Mouse (Mus musculus) lung, adult 2 months (tissue): ENCODE results near the gene Hoxa11. TPM values are rescaled to one million over a fixed set of nuclear protein-coding genes. Genes with fewer than 3 reads are reported as not detected.

Source experiments
- DNase-seq: peaks from one replicate; pipeline ENCODE4 v3.0.0; 2022
- H3K4me1 ChIP-seq: fragments of 200-500 bp; 2 replicates; pipeline ENCODE4 v1.6.1; 2011; ENCODE audit warnings: low read length; ENCODE audit not compliant: control insufficient read depth, insufficient read depth
- H3K4me3 ChIP-seq: fragments of 200-500 bp; replicated peaks from 2 replicates; pipeline ENCODE3; 2011; ENCODE audit warnings: low read depth, mild to moderate bottlenecking, control low read depth, low read length; ENCODE audit errors: extremely low read depth
- CTCF ChIP-seq: fragments of 200-500 bp; IDR thresholded peaks from 2 replicates; pipeline ENCODE4 v1.5.1; 2011; ENCODE audit warnings: mild to moderate bottlenecking, low read length, control low read depth; ENCODE audit not compliant: insufficient read depth
- POLR2A ChIP-seq: fragments of 200-500 bp; IDR thresholded peaks from 2 replicates; pipeline ENCODE4 v1.6.1; 2011; ENCODE audit warnings: low read depth, mild to moderate bottlenecking, control low read depth, low read length, borderline replicate concordance; ENCODE audit errors: extremely low read depth
- WGBS: fragments of 180-500 bp; shearing (Covaris S2); methylation state at CpG from one replicate; pipeline ENCODE4 v1.1.7; 2018; 5-methylcytosine and 5-hydroxymethylcytosine counted together
- polyA plus RNA-seq: library from polyadenylated mRNA; depleted of rRNA; stranded (reverse); fragments of >200 nt; gene quantifications from 2 replicates; pipeline ENCODE4 v1.2.3, GENCODE M21; 2012

Gene Hoxa11
- polyA plus RNA-seq, 1 experiment, result not detected

DNA sequence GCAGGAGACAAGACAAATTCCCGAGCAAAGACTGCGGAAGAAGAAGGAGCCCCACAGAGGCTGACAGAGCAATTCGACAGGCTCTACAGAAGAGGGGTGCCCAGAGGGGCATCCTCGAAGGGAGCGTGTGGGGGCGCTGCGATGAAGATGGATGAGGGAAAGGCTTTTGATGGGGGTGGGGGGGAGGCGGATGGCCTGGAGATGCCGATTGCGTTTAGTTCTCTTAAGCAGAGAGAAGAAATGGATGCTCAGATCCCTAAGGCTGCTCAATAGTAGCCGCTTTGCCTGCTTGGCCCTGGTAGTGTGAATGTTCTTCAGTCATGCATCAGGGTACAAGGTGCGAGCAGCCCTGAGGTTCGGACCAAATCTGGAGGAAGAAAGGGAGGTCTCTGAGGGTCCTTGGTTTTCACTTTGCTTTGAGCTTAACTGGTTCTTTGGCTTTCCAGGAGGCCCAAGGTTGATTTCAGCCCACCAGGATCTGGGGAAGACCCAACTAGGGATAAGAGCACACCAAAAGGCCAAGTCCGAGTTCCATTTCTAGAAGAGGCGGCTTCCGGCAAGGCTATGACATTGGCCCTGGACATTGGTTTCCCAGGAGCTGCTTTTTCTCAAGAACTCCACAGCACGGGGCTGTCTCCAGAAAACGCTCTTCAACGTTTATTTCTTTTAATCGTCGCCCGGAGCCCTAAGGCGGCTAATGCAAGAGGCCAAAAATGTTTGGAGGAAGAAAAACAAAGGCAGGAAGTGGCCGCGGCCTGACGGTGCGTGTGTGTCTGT lies 3.2 kb upstream of the Hoxa11 start:
- WGBS, result 4% methylated on average over 27 of the region's 27 CpGs
- no peak for DNase-seq
- H3K4me3 ChIP-seq, result no peak overlapping the region
- H3K4me1 ChIP-seq, result peaks cover 2% of the 10 kb centered on the region
- TF ChIP-seq POLR2A (no peak), CTCF (no peak)

DNA sequence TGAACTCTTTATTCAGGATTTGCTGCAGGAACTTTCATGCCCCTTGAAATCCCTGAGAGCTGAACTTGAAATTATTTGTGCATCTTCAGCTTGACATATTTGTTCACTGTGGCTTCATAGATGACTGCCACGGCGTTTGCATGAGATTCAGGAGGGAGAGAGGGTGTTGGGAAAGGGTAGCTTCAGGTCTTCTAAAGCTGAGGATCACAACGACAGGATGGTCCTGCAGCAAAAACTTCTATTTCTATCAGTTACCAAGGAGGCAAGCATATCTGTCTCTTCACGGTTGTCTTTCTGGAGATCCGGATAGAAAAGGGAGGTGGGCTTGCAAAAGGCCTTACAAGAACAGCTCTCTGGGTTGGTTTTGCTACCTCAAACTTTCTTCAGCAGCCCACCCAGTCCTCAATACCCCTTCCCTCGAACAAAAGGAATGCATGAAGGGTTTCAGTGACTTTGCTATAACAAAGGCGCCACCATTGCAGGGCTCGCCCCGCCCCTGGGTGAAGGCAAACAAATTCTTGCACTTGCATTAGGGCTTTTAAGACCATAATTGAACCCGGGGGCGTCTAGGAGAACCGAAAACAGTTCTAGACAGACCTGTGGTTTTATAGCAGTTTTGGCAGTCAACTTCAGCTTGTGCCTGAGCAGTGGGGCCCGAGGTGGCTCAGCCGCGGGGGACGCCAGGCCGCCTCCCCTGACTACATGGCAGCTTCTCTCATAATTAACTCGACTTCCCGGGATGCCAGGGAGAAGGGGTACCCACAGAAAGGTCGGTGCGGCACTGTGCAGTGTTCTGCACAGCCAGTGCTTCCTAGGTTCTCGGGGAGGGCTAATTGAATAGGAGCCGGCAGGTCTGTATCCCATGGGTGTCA lies 2.4 kb upstream of the Hoxa11 start:
- no peak for DNase-seq
- no peak overlapping the region for H3K4me3 ChIP-seq

DNA sequence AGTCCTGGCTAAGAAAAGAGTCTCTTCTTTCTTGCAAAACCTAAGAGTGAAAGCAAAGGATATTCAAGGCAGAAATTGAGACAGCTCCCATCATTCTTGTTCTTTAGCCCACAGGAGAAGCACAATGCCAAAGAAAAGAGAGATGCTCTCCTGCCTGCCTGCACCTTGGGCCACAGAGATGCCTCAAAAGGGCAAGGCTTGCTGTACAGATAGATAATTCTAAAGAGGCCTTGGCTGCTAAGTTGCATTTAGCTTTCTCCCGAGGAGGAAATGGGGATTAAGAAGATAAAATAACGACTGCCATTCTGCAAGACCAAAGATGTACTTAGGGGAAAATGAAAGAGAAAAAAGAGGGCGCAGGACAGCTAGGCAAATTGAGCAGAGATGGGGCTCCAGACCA lies 1.3 kb upstream of the Hoxa11 start:
- TF ChIP-seq POLR2A, result no peak
- TF ChIP-seq CTCF, result no peak
- Histone ChIP-seq H3K4me3 (no peak overlapping the region), H3K4me1 (peaks cover 2% of the 10 kb centered on the region)
- WGBS, result 8% methylated on average over 3 of the region's 3 CpGs
- DNase-seq, result no peak

More for the DNA sequence above, 2.4 kb upstream of the Hoxa11 start:
- 5% methylated on average over 23 of the region's 23 CpGs for WGBS
- peaks cover 2% of the 10 kb centered on the region for H3K4me1 ChIP-seq
- TF ChIP-seq POLR2A (no peak), CTCF (no peak)

DNA sequence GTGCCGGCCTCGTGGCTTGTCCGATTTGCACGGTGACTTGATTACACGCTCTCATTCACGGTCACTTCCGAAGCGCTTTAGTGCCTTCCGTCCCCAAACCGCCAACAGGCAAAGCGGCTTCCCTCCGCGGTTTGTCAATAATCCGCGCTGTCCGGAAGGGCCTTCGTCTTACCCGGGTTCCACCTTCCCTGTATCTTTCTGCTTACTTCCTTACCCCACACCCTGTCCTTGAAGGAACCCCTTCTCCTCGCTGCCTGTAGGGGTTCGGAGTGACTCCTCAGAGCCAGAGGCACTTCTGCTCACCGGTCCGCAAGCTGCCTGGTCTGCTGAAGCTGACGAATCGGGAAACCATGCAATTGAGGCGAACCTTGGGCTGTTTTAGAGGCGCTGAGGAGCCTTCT lies 793 bp upstream of the Hoxa11 start:
- 2% methylated on average over 26 of the region's 26 CpGs for WGBS
- DNase-seq, result no peak
- no peak overlapping the region for H3K4me3 ChIP-seq
- TF ChIP-seq CTCF (no peak), POLR2A (no peak)
- H3K4me1 ChIP-seq, result peaks cover 2% of the 10 kb centered on the region

DNA sequence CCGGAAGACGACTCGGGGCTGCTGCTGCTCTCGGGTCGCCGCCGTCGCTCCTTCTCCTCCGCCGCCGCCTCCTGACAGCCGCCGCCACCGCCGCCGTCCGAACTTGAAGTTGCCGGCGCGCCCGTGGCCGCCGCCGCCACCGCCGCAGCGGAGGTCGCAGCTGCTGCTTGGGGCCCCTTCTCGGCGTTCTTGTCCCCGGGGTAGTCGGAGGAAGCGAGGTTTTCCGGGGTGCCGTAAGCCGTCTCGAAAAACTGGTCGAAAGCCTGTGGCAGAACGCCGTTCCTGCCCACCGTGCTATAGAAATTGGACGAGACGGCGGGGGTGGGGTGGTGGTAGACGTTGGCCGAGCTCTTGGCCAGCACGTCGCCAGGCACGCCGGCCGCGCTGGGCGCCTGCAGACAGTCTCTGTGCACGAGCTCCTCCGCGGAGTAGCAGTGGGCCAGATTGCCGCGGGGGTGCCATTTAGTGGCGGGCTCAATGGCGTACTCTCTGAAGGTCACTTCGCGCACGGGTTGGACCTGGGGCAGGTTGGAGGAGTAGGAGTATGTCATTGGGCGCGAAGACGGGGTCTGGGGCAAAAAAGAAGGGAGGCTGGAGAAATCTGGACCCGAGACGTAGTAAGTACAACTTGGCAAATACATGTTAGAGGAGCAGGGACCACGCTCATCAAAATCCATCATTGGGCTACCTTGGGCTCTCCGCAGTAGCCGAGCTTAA lies 412 bp downstream of the Hoxa11 start:
- DNase-seq, result no peak
- Histone ChIP-seq H3K4me1 (peaks cover 2% of the 10 kb centered on the region), H3K4me3 (no peak overlapping the region)
- TF ChIP-seq CTCF (no peak), POLR2A (no peak)
- WGBS, result 4% methylated on average over 71 of the region's 71 CpGs

DNA sequence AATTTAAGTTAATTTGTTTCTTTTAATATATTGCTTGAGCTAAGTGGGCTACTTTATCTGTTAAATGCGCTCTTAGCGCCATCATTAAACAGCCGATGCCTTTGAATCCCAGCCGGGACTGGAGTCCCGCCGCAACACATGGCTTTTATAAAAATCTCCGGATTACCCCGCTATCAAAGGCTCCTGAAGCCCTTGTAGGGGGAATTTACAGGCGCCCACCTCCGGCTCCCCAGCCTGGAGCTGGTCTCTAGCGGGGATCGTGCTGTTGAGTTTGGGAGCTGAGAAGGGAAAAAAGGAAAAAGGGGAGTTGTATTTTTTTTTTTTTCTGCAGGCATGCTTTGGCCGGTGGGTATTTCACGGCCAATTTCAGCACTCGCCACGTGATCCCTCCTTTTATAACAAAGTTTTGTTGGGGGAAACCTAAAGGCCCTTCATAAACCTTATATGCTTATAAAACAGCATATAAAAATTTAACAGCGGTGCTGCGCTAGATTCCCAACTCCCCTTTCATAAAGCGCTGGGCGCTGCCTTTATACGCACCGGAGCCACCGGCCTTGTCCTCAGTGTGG lies 1.1 kb downstream of the Hoxa11 start:
- H3K4me3 ChIP-seq, result no peak overlapping the region
- 8% methylated on average over 23 of the region's 23 CpGs for WGBS
- peaks cover 2% of the 10 kb centered on the region for H3K4me1 ChIP-seq
- DNase-seq, result no peak
- TF ChIP-seq POLR2A, result no peak
- TF ChIP-seq CTCF, result no peak

DNA sequence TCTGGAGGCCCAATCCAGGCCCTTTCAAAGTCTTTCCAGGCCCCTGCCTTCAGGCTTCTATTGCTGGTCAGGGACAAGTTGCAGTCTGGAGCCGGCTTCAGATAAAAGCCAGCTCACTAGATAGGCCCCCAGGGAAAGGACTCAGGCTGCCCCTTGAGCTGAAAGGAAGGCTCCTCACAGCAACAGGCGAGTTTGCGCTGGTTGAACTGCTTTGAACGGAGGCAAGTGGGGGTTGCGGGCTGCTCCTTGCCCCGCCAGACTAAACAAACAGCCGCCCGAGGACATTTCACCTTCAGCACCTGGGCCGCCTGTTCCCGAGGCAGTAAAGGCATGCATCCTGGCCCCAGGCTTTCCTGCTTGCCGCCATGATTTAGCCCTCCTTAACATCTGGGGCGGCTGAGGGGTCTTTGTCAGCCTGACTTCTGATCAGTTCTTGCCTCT lies 1.9 kb downstream of the Hoxa11 start:
- WGBS, result 14% methylated on average over 12 of the region's 12 CpGs
- no peak overlapping the region for H3K4me3 ChIP-seq
- H3K4me1 ChIP-seq, result peaks cover 2% of the 10 kb centered on the region
- DNase-seq, result no peak
- TF ChIP-seq POLR2A, result no peak
- TF ChIP-seq CTCF, result no peak

DNA sequence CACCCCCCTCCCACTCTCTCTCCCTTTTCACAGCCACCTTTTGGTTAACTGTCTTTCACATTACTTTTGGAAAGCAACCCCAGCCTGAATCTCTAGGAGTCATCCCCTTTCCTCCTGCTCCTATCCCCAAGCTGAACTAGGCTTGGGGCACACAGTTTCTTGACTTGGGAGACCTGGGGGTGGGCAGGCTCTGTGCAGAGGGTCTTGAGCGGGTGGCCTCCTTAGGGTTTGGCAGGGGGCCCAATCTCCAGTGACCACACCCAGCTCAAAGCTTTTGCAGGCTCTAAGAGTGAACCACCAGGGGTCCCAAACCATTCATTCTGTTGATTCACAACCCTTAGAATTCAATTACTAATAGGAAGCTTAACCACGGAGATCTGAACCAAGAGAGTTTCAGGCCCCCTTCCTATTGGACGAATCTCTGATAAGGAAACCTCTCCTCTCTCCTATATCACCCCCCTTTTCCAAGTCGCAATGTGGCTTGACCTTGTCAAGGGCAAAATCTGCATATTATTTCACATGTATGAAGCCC lies 2.7 kb downstream of the Hoxa11 start:
- no peak for DNase-seq

More for the DNA sequence above, 2.7 kb downstream of the Hoxa11 start:
- TF ChIP-seq POLR2A (no peak), CTCF (no peak)
- WGBS, result 11% methylated on average over 4 of the region's 4 CpGs
- no peak overlapping the region for H3K4me3 ChIP-seq
- peaks cover 2% of the 10 kb centered on the region for H3K4me1 ChIP-seq
